Mouse (Mus musculus) gastrocnemius, adult 8-10 months (tissue): ENCODE data around the gene Sorcs2. TPM values are rescaled to one million over a fixed set of nuclear protein-coding genes. Genes with fewer than 3 reads are reported as not detected.
"Not testable (repeated sequence)": the region's sequence is repeated elsewhere in the genome, so short reads cannot be mapped to it uniquely, and the experiment has no call there.

Experiments
- DNase-seq, 2 experiments: peaks; one replicate each; pipeline ENCODE4 v3.0.0; 2022; ENCODE audit warnings: low spot score in 2 of 2
- total RNA-seq, 4 experiments: library from RNA; stranded (reverse); gene quantifications; 2 replicates each; pipeline ENCODE4 v1.2.4; 2022

Gene Sorcs2
- total RNA-seq, 4 experiments from 2014 or later = 0.92 to 2.3 (median 1.2) TPM

- no peak for DNase-seq
Measured at GRCm38 (mm10) chr5:36391751-36392150, 6.2 kb downstream of the Sorcs2 start.

- DNase-seq = not testable (repeated sequence)
Measured at GRCm38 (mm10) chr5:36390591-36390927, 7.4 kb downstream of the Sorcs2 start.

- no peak for DNase-seq
Measured at GRCm38 (mm10) chr5:36389731-36390590, 8.0 kb downstream of the Sorcs2 start.

- DNase-seq = no peak
Measured at GRCm38 (mm10) chr5:36385062-36385461, 12.9 kb downstream of the Sorcs2 start.

GRCm38 (mm10) chr5:36383431-36383830 is 14.5 kb downstream of the Sorcs2 start:
- no peak for DNase-seq

GRCm38 (mm10) chr5:36382721-36383120 is 15.2 kb downstream of the Sorcs2 start:
- DNase-seq = no peak

- no peak for DNase-seq
Measured at GRCm38 (mm10) chr5:36382134-36382693, 15.7 kb downstream of the Sorcs2 start.

- DNase-seq = peak in 1 of 2 experiments; percentile 54
Measured at GRCm38 (mm10) chr5:36379938-36380511, 17.9 kb downstream of the Sorcs2 start.

GRCm38 (mm10) chr5:36378370-36378738 is 19.6 kb downstream of the Sorcs2 start:
- no peak for DNase-seq

- DNase-seq = peak in 1 of 2 experiments; percentile 32
Measured at GRCm38 (mm10) chr5:36377456-36378369, 20.2 kb downstream of the Sorcs2 start.

GRCm38 (mm10) chr5:36375886-36376285 is 22.1 kb downstream of the Sorcs2 start:
- DNase-seq = no peak

GRCm38 (mm10) chr5:36374221-36375050 is 23.5 kb downstream of the Sorcs2 start:
- DNase-seq = no peak

- no peak for DNase-seq
Measured at GRCm38 (mm10) chr5:36373246-36373891, 24.6 kb downstream of the Sorcs2 start.

- DNase-seq = no peak
Measured at GRCm38 (mm10) chr5:36371731-36372130, 26.2 kb downstream of the Sorcs2 start.

GRCm38 (mm10) chr5:36369261-36369684 is 28.7 kb downstream of the Sorcs2 start:
- no peak for DNase-seq

- DNase-seq = no peak
Measured at GRCm38 (mm10) chr5:36368511-36369135, 29.3 kb downstream of the Sorcs2 start.

- no peak for DNase-seq
Measured at GRCm38 (mm10) chr5:36367911-36368310, 30.0 kb downstream of the Sorcs2 start.

GRCm38 (mm10) chr5:36367181-36367610 is 30.7 kb downstream of the Sorcs2 start:
- peak; percentile 43 to 68 for DNase-seq

GRCm38 (mm10) chr5:36361749-36362148 is 36.2 kb downstream of the Sorcs2 start:
- no peak for DNase-seq

- DNase-seq = no peak
Measured at GRCm38 (mm10) chr5:36360343-36360742, 37.6 kb downstream of the Sorcs2 start.
